Mouse (Mus musculus): ENCODE data around the gene Nfatc3. TPM values are rescaled to one million over a fixed set of nuclear protein-coding genes. Genes with fewer than 3 reads are reported as not detected.

Nfatc3 gene
- polyA plus RNA-seq, 1 experiment from 2014 or later: 3.9 TPM

- Histone ChIP-seq H3K4me1 (replicated peaks; ENCODE audit: insufficient read depth, low read length) (peaks cover 5% of the 10 kb centered on the region), H3K27ac (no peak overlapping the region), H3K4me3 (replicated peaks; ENCODE audit: low read depth, low read length) (no peak overlapping the region), H3K36me3 (ENCODE audit: insufficient read depth, low read length) (no peaks in the 10 kb centered on the region), H3K27me3 (ENCODE audit: insufficient read depth, low read length) (no peaks in the 10 kb centered on the region), H3K9me3 (replicated peaks; ENCODE audit: low read length) (no peaks in the 10 kb centered on the region), H3K9ac (ENCODE audit: low read depth, low read length) (no peak overlapping the region), H3K4me2 (ENCODE audit: low read length) (no peak overlapping the region)
- no peak for DNase-seq (ENCODE audit: low spot score)
- no peak for ATAC-seq (replicated peaks; ENCODE audit: low FRiP score, low read depth)
- TF ChIP-seq CTCF (IDR thresholded peaks at IDR 0.05; ENCODE audit: low read depth): no peak
- WGBS: 89% methylated on average over 4 of the region's 4 CpGs
Observed at GRCm38 (mm10) chr8:106146014-106146413, 87.4 kb downstream of the Nfatc3 start.

GRCm38 (mm10) chr8:106147868-106148565 is 89.4 kb downstream of the Nfatc3 start:
- WGBS: 80% methylated on average over 6 of the region's 6 CpGs
- Histone ChIP-seq H3K4me2 (ENCODE audit: low read length) (no peak overlapping the region), H3K9me3 (replicated peaks; ENCODE audit: low read length) (no peaks in the 10 kb centered on the region), H3K9ac (ENCODE audit: low read depth, low read length) (no peak overlapping the region), H3K4me1 (replicated peaks; ENCODE audit: insufficient read depth, low read length) (peaks cover 8% of the 10 kb centered on the region), H3K36me3 (ENCODE audit: insufficient read depth, low read length) (no peaks in the 10 kb centered on the region), H3K27ac (no peak overlapping the region), H3K27me3 (ENCODE audit: insufficient read depth, low read length) (no peaks in the 10 kb centered on the region), H3K4me3 (replicated peaks; ENCODE audit: low read depth, low read length) (no peak overlapping the region)
- no peak for TF ChIP-seq CTCF (IDR thresholded peaks at IDR 0.05; ENCODE audit: low read depth)
- ATAC-seq (replicated peaks; ENCODE audit: low FRiP score, low read depth): no peak
- no peak for DNase-seq (ENCODE audit: low spot score)

- Histone ChIP-seq H3K4me1 (replicated peaks; ENCODE audit: insufficient read depth, low read length) (peaks cover 8% of the 10 kb centered on the region), H3K36me3 (ENCODE audit: insufficient read depth, low read length) (no peaks in the 10 kb centered on the region), H3K27ac (no peak overlapping the region), H3K4me2 (ENCODE audit: low read length) (no peak overlapping the region), H3K4me3 (replicated peaks; ENCODE audit: low read depth, low read length) (no peak overlapping the region), H3K9me3 (replicated peaks; ENCODE audit: low read length) (no peaks in the 10 kb centered on the region), H3K9ac (ENCODE audit: low read depth, low read length) (no peak overlapping the region), H3K27me3 (ENCODE audit: insufficient read depth, low read length) (no peaks in the 10 kb centered on the region)
- 93% methylated on average over 6 of the region's 6 CpGs for WGBS
- ATAC-seq (replicated peaks; ENCODE audit: low FRiP score, low read depth) (no peak), DNase-seq (ENCODE audit: low spot score) (no peak)
- no peak for TF ChIP-seq CTCF (IDR thresholded peaks at IDR 0.05; ENCODE audit: low read depth)
Observed at GRCm38 (mm10) chr8:106149025-106149424, 90.4 kb downstream of the Nfatc3 start.

GRCm38 (mm10) chr8:106149801-106150652 is 91.4 kb downstream of the Nfatc3 start, which contains the start of gene Pla2g15:
Gene Pla2g15, plus strand, starts transcription at chr8:106150399.
- Histone ChIP-seq H3K27me3 (ENCODE audit: insufficient read depth, low read length) (no peaks in the 10 kb centered on the region), H3K4me1 (replicated peaks; ENCODE audit: insufficient read depth, low read length) (peaks cover 8% of the 10 kb centered on the region), H3K9ac (ENCODE audit: low read depth, low read length) (peak within 1 kb of the TSS; percentile 58), H3K9me3 (replicated peaks; ENCODE audit: low read length) (no peaks in the 10 kb centered on the region), H3K4me2 (ENCODE audit: low read length) (peak within 1 kb of the TSS; percentile 77), H3K36me3 (ENCODE audit: insufficient read depth, low read length) (no peaks in the 10 kb centered on the region), H3K27ac (peak within 1 kb of the TSS; percentile 73), H3K4me3 (replicated peaks; ENCODE audit: low read depth, low read length) (peak within 1 kb of the TSS; percentile 66)
- DNase-seq (ENCODE audit: low spot score) (peak; percentile 95), ATAC-seq (replicated peaks; ENCODE audit: low FRiP score, low read depth) (peak; percentile 93)
- no peak for TF ChIP-seq CTCF (IDR thresholded peaks at IDR 0.05; ENCODE audit: low read depth)
- WGBS: under 1% methylated on average over 38 of the region's 38 CpGs

GRCm38 (mm10) chr8:106150653-106151000 is 92.0 kb downstream of the Nfatc3 start:
- H3K4me3 ChIP-seq (replicated peaks; ENCODE audit: low read depth, low read length): peak overlapping the region; percentile 66
- whole genome bisulfite sequencing: 22% methylated on average over 8 of the region's 8 CpGs
- no peak overlapping the region; the same call in 1 of the 2 replicates for H3K27ac ChIP-seq
- DNase-seq (ENCODE audit: low spot score) (no peak), ATAC-seq (replicated peaks; ENCODE audit: low FRiP score, low read depth) (no peak)
- H3K36me3 ChIP-seq (ENCODE audit: insufficient read depth, low read length): no peaks in the 10 kb centered on the region
- H3K4me1 ChIP-seq (replicated peaks; ENCODE audit: insufficient read depth, low read length): peaks cover 8% of the 10 kb centered on the region
- no peaks in the 10 kb centered on the region for H3K27me3 ChIP-seq (ENCODE audit: insufficient read depth, low read length)
- H3K9me3 ChIP-seq (replicated peaks; ENCODE audit: low read length): no peaks in the 10 kb centered on the region
- no peak for TF ChIP-seq CTCF (IDR thresholded peaks at IDR 0.05; ENCODE audit: low read depth)
- peak overlapping the region; percentile 77 for H3K4me2 ChIP-seq (ENCODE audit: low read length)
- H3K9ac ChIP-seq (ENCODE audit: low read depth, low read length): peak overlapping the region; percentile 58

GRCm38 (mm10) chr8:106151041-106151440 is 92.4 kb downstream of the Nfatc3 start:
- DNase-seq (ENCODE audit: low spot score) (no peak), ATAC-seq (replicated peaks; ENCODE audit: low FRiP score, low read depth) (no peak)
- Histone ChIP-seq H3K27me3 (ENCODE audit: insufficient read depth, low read length) (no peaks in the 10 kb centered on the region), H3K4me1 (replicated peaks; ENCODE audit: insufficient read depth, low read length) (peaks cover 8% of the 10 kb centered on the region), H3K27ac (no peak overlapping the region), H3K36me3 (ENCODE audit: insufficient read depth, low read length) (no peaks in the 10 kb centered on the region), H3K4me3 (replicated peaks; ENCODE audit: low read depth, low read length) (peak overlapping the region; percentile 66), H3K9me3 (replicated peaks; ENCODE audit: low read length) (no peaks in the 10 kb centered on the region), H3K4me2 (ENCODE audit: low read length) (peak overlapping the region; percentile 77), H3K9ac (ENCODE audit: low read depth, low read length) (0 out of 2 replicates have a peak overlapping the region, but pooled peaks have one; percentile 58)
- WGBS: 71% methylated on average over 9 of the region's 9 CpGs
- no peak for TF ChIP-seq CTCF (IDR thresholded peaks at IDR 0.05; ENCODE audit: low read depth)
